Mouse (Mus musculus): Measurements from ENCODE around the gene Kcnc1. TPM values are rescaled to one million over a fixed set of nuclear protein-coding genes. Genes with fewer than 3 reads are reported as not detected.

The Kcnc1 gene
- not detected for polyA plus RNA-seq (2014; fragmentation: Illumina TruSeq; extraction: RNeasy Lipid Tissue Mini Kit (QIAGEN cat#74804); ENCODE audit: low read depth, low replicate concordance)

GRCm38 (mm10) chr7:46396231-46396927, at the start of gene Kcnc1:
TSS of gene Kcnc1 (plus strand) at chr7:46396497.

GRCm38 (mm10) chr7:46376172-46377007, 19.9 kb upstream of the Kcnc1 start, which contains the start of gene Myod1:
TSS of gene Myod1 (plus strand) at chr7:46376474.

Other genes starting within 250 kb of the Kcnc1 start
- gene Abcc8, start 216.5 kb upstream of the Kcnc1 start, polyA plus RNA-seq (2014; fragmentation: Illumina TruSeq; extraction: RNeasy Lipid Tissue Mini Kit (QIAGEN cat#74804); ENCODE audit: low read depth, low replicate concordance) = 4.9 TPM
- 3.0 TPM for gene Ush1c, start 158.0 kb upstream of the Kcnc1 start, polyA plus RNA-seq (2014; fragmentation: Illumina TruSeq; extraction: RNeasy Lipid Tissue Mini Kit (QIAGEN cat#74804); ENCODE audit: low read depth, low replicate concordance)
- gene Otog, start 155.5 kb upstream of the Kcnc1 start, polyA plus RNA-seq (2014; fragmentation: Illumina TruSeq; extraction: RNeasy Lipid Tissue Mini Kit (QIAGEN cat#74804); ENCODE audit: low read depth, low replicate concordance) = not detected
- gene Myod1, start 20.0 kb upstream of the Kcnc1 start, polyA plus RNA-seq (2014; fragmentation: Illumina TruSeq; extraction: RNeasy Lipid Tissue Mini Kit (QIAGEN cat#74804); ENCODE audit: low read depth, low replicate concordance) = not detected
- 6.6 TPM for gene Sergef, start 243.3 kb downstream of the Kcnc1 start, polyA plus RNA-seq (2014; fragmentation: Illumina TruSeq; extraction: RNeasy Lipid Tissue Mini Kit (QIAGEN cat#74804); ENCODE audit: low read depth, low replicate concordance)